Mouse (Mus musculus) ES-E14 (cell line): ENCODE measurements at regions not wholly inside any gene's neighbourhood (a gene's known extent, or its start where the extent isn't known, plus 50 kb on each side); places are given as distances from the start of the nearest gene placed in this dataset.
A peak's percentile ranks its signal among the peaks of the same experiment; 100 is the strongest.

Experiments used
- DNase-seq: peaks from one replicate; pipeline ENCODE4 v3.0.0-alpha.2; 2013; ENCODE audit warnings: low read depth, low spot score
- H3K27ac ChIP-seq: 2 replicates; pipeline ENCODE4 v1.5.1; 2012; ENCODE audit warnings: low read depth, mild to moderate bottlenecking, low read length, moderate library complexity, mixed read lengths; ENCODE audit not compliant: poor library complexity, insufficient read depth, severe bottlenecking
- H3K36me3 ChIP-seq: 2 replicates; pipeline ENCODE4 v1.6.1; 2012; ENCODE audit warnings: mild to moderate bottlenecking, low read length, moderate library complexity, mixed read lengths; ENCODE audit not compliant: control insufficient read depth, poor library complexity, insufficient read depth, severe bottlenecking
- H3K4me1 ChIP-seq, 2 experiments: fragments of 150-350 bp in 1 of 2; sonication (generic) in 1 of 2; 2 replicates each; pipeline ENCODE4 v1.6.1; 2012; ENCODE audit warnings: low read length in 2 of 2, mild to moderate bottlenecking in 1 of 2, mixed read lengths in 1 of 2; ENCODE audit not compliant: control insufficient read depth in 2 of 2, insufficient read depth in 2 of 2, poor library complexity in 1 of 2
- H3K4me3 ChIP-seq, 2 experiments: fragments of 150-350 bp in 1 of 2; sonication (generic) in 1 of 2; 2 replicates each; pipeline ENCODE4 v1.5.1; 2012; ENCODE audit warnings: low read length in 2 of 2, low read depth in 1 of 2, mild to moderate bottlenecking in 1 of 2, mixed read lengths in 1 of 2; ENCODE audit not compliant: insufficient read depth in 1 of 2, poor library complexity in 1 of 2, severe bottlenecking in 1 of 2
- H3K9ac ChIP-seq: 2 replicates; pipeline ENCODE4 v1.6.1; 2012; ENCODE audit warnings: low read depth, mild to moderate bottlenecking, low read length, mixed read lengths; ENCODE audit not compliant: poor library complexity, insufficient read depth, severe bottlenecking
- H3K9me3 ChIP-seq: fragments of 150-350 bp; sonication (generic); 2 replicates; pipeline ENCODE4 v1.6.1; 2012; ENCODE audit warnings: low read depth, mild to moderate bottlenecking, low read length; ENCODE audit not compliant: control insufficient read depth, insufficient read depth
- CHD2 ChIP-seq: IDR thresholded peaks from 2 replicates; pipeline ENCODE4 v1.6.1; 2014; ENCODE audit warnings: mild to moderate bottlenecking, low read depth, low read length, inconsistent platforms
- HCFC1 ChIP-seq: IDR thresholded peaks from 2 replicates; pipeline ENCODE4 v1.6.1; 2012; ENCODE audit warnings: low read length, inconsistent platforms, borderline replicate concordance; ENCODE audit not compliant: insufficient read depth
- MAFK ChIP-seq: IDR thresholded peaks from 2 replicates; pipeline ENCODE4 v1.6.1; 2014; ENCODE audit warnings: mild to moderate bottlenecking, low read depth, low read length, inconsistent platforms; ENCODE audit not compliant: insufficient read depth
- ZC3H11A ChIP-seq: IDR thresholded peaks from 2 replicates; pipeline ENCODE4 v1.6.1; 2012; ENCODE audit warnings: low read depth, mild to moderate bottlenecking, inconsistent platforms, low read length, borderline replicate concordance
- ZNF384 ChIP-seq: IDR thresholded peaks from 2 replicates; pipeline ENCODE4 v1.6.1; 2012; ENCODE audit warnings: low read depth, low read length, inconsistent platforms
- in situ Hi-C, 2 experiments: fragments of 600-800 bp; cut with MboI; formaldehyde crosslinking; loops; one replicate each; pipeline ENCODE4 v1.15.1; 2025; ENCODE audit warnings: low sequenced_read_pairs in 2 of 2, inconsistent platforms in 1 of 2; ENCODE audit not compliant: unreplicated experiment in 2 of 2

GRCm38 (mm10) chrX:58093245-58093644 is 70.7 kb downstream of the Zic3 start:
- Histone ChIP-seq H3K36me3 (no peaks in the 10 kb centered on the region), H3K4me1 (no peaks in the 10 kb centered on the region), H3K4me3 (no peak overlapping the region), H3K9me3 (no peaks in the 10 kb centered on the region), H3K9ac (no peak overlapping the region), H3K27ac (no peak overlapping the region)
- in situ Hi-C loops = no loop called here
- TF ChIP-seq MAFK (no peak), ZNF384 (no peak), HCFC1 (no peak), CHD2 (no peak), ZC3H11A (no peak)
- peak; percentile 3 for DNase-seq

- no peaks in the 10 kb centered on the region for H3K36me3 ChIP-seq
- no peak overlapping the region for H3K4me3 ChIP-seq
- no peak for TF ChIP-seq CHD2
- TF ChIP-seq ZC3H11A = no peak
- TF ChIP-seq MAFK = no peak
- TF ChIP-seq ZNF384 = no peak
- no peak for TF ChIP-seq HCFC1
- no peak overlapping the region for H3K27ac ChIP-seq
- in situ Hi-C loops = no loop called here
- H3K4me1 ChIP-seq = no peaks in the 10 kb centered on the region
- H3K9me3 ChIP-seq = no peaks in the 10 kb centered on the region
- no peak for DNase-seq
- no peak overlapping the region for H3K9ac ChIP-seq
Measured at GRCm38 (mm10) chrX:58117761-58118426, 95.4 kb downstream of the Zic3 start.

- Histone ChIP-seq H3K4me1 (peaks cover 0 to 2% of the 10 kb centered on the region in 2 experiments; a peak in 1 of 4 replicates), H3K9me3 (no peaks in the 10 kb centered on the region), H3K9ac (no peak overlapping the region), H3K4me3 (no peak overlapping the region), H3K27ac (no peak overlapping the region), H3K36me3 (no peaks in the 10 kb centered on the region)
- in situ Hi-C loops = no loop called here
- TF ChIP-seq HCFC1 (no peak), CHD2 (no peak), ZNF384 (no peak), ZC3H11A (no peak), MAFK (no peak)
- no peak for DNase-seq
Measured at GRCm38 (mm10) chrX:58155371-58156124, 133.0 kb downstream of the Zic3 start.

DNA sequence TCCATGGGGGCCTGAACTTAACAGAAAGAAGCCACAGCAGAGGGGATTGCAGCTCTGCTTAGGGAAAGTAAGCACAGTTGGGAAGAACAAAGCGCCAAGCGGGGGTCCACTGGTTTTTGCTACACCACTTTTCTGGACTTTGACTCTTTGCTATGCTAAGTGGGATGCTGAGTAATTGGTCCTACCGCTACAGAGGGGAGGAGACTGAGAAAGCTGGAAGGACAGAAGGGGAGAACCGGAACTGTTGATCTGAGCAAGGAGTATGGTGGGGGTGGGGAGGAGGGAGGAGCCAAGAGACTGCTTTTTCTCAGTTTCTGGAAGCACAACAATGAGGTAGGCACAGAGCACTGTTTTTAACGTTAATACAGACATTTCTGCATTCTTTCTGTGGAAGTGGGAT is 134.9 kb downstream of the Zic3 start:
- Histone ChIP-seq H3K27ac (no peak overlapping the region), H3K9me3 (no peaks in the 10 kb centered on the region), H3K4me3 (no peak overlapping the region), H3K36me3 (no peaks in the 10 kb centered on the region), H3K4me1 (no peaks in the 10 kb centered on the region), H3K9ac (no peak overlapping the region)
- in situ Hi-C loops = no loop called here
- DNase-seq = no peak
- TF ChIP-seq CHD2 (no peak), ZC3H11A (no peak), ZNF384 (no peak), MAFK (no peak), HCFC1 (no peak)
